Mouse (Mus musculus): ENCODE results near the gene Myf6. TPM values are rescaled to one million over a fixed set of nuclear protein-coding genes. Genes with fewer than 3 reads are reported as not detected.

Gene Myf6
- total and polyA plus RNA-seq, 3 experiments = not detected

Other genes with a start within 250 kb of the Myf6 start
- not detected in 2 replicates for gene Lin7a, start 223.1 kb downstream of the Myf6 start, total RNA-seq (2012; rRNA removed)
- not detected for gene Lin7a, start 223.1 kb downstream of the Myf6 start, polyA plus RNA-seq (2012; ENCODE audit: insufficient read depth in 1 of 2, insufficient read length in 2 of 2, low read depth in 1 of 2, low replicate concordance in 2 of 2, missing spikeins in 1 of 2)
- not detected in 2 replicates for gene Myf5, start 8.6 kb downstream of the Myf6 start, total RNA-seq (2012; rRNA removed)
- gene Myf5, start 8.6 kb downstream of the Myf6 start, polyA plus RNA-seq (2012; ENCODE audit: insufficient read depth in 1 of 2, insufficient read length in 2 of 2, low read depth in 1 of 2, low replicate concordance in 2 of 2, missing spikeins in 1 of 2) = not detected
- gene Ptprq, start 225.3 kb upstream of the Myf6 start, total RNA-seq (2012; rRNA removed) = not detected in 2 replicates
- gene Ptprq, start 225.3 kb upstream of the Myf6 start, polyA plus RNA-seq (2012; ENCODE audit: insufficient read depth in 1 of 2, insufficient read length in 2 of 2, low read depth in 1 of 2, low replicate concordance in 2 of 2, missing spikeins in 1 of 2) = not detected

Measured in MEL (cell line).